Mouse (Mus musculus) olfactory bulb, adult 2 months (tissue): ENCODE measurements around the gene Ccdc149. TPM values are rescaled to one million over a fixed set of nuclear protein-coding genes. Genes with fewer than 3 reads are reported as not detected.

Experiments
- H3K27ac ChIP-seq: fragments of 200-500 bp; 2 replicates; pipeline ENCODE4 v1.5.1; 2012; ENCODE audit warnings: low read depth, low read length; ENCODE audit not compliant: insufficient read depth
- H3K4me1 ChIP-seq: fragments of 200-500 bp; 2 replicates; pipeline ENCODE4 v1.6.1; 2012; ENCODE audit warnings: low read length; ENCODE audit not compliant: control insufficient read depth, insufficient read depth
- H3K4me3 ChIP-seq: fragments of 200-500 bp; 2 replicates; pipeline ENCODE4 v1.5.1; 2012; ENCODE audit warnings: mild to moderate bottlenecking, low read depth, low read length, moderate library complexity; ENCODE audit not compliant: insufficient read depth
- CTCF ChIP-seq: fragments of 200-500 bp; IDR thresholded peaks from 2 replicates; pipeline ENCODE4 v1.5.1; 2012; ENCODE audit warnings: low read depth, mild to moderate bottlenecking, low read length, moderate library complexity; ENCODE audit not compliant: insufficient read depth
- POLR2A ChIP-seq: fragments of 200-500 bp; IDR thresholded peaks from 2 replicates; pipeline ENCODE4 v1.6.1; 2012; ENCODE audit warnings: mild to moderate bottlenecking, low read depth, low read length, moderate library complexity; ENCODE audit not compliant: insufficient read depth
- WGBS: fragments of 180-500 bp; shearing (Covaris S2); methylation state at CpG from one replicate; pipeline ENCODE4 v1.1.7; 2018; 5-methylcytosine and 5-hydroxymethylcytosine counted together
- polyA plus RNA-seq: library from polyadenylated mRNA; stranded (reverse); fragments of >200 nt; gene quantifications from 2 replicates; pipeline ENCODE4 v1.2.4, GENCODE M21; 2012; ENCODE audit warnings: low replicate concordance; ENCODE audit not compliant: missing spikeins, insufficient read depth, insufficient read length

Gene Ccdc149
- polyA plus RNA-seq, 1 experiment: not detected

DNA sequence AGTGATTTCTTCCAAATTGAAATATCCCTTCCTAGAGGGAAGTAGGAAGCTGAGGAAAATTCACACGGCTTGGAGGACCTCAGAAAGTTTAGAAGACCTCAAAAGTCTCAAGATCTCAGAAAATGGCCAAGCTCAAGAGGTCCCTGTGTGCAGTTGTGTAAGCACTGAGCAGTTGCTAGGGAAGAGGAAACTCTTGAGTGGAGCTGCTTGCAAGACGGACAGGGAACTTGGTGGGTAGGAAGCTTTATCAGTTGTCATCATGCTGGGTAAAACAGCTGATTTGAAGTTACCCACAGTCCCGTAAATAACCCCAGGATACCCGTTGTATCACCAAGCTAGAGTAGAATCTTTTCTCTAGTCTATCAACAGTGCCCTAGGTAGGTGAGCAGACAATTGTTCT, 12.0 kb downstream of the Ccdc149 start:
- H3K4me3 ChIP-seq: no peak overlapping the region
- TF ChIP-seq CTCF (no peak), POLR2A (no peak)
- no peak overlapping the region for H3K27ac ChIP-seq
- WGBS: 92% methylated on average over 4 of the region's 4 CpGs
- peaks cover 5% of the 10 kb centered on the region; the same call in 1 of the 2 replicates for H3K4me1 ChIP-seq

DNA sequence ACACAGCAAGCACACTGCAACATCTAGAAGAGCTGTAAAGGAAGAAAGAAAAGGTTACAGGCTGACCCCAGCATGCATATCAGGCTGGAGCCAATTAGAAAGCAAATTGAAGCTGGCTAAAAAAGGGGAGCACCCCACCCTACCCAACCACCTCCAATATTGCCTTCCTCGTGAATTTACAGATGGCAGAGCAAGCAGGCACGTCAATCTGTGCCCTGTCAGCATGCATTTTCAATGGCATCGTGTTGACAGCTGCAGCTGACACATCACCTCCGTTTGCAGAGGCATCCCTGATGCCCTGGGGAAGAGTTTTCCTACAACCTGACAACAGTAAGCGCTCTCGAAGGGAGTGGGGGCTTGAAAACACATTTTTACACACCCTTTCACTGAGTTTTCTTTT, 14.2 kb downstream of the Ccdc149 start:
- Histone ChIP-seq H3K27ac (no peak overlapping the region), H3K4me3 (no peak overlapping the region), H3K4me1 (peaks cover 5% of the 10 kb centered on the region; the same call in 1 of the 2 replicates)
- 80% methylated on average over 6 of the region's 6 CpGs for WGBS
- TF ChIP-seq POLR2A: no peak
- no peak for TF ChIP-seq CTCF

DNA sequence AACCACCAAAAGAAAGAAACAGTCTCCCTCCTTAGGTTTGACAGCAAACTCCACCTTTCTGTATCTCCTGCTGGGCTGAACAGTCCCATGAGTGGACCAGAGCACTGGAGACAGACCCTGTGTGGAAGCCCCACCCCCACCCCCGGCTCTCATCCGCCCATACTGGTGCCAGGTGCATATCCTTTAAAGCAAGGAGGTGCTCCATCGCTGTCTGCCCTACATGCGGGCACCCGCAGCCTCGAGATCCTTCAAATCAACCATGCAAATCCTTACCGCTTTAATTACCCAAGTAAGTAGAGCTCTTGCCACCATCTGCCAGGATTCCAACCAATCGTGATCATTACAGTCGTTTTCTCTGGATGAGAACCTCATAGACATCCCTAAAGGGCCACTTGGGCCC, 20.5 kb downstream of the Ccdc149 start:
- 71% methylated on average over 9 of the region's 9 CpGs for WGBS
- TF ChIP-seq POLR2A (no peak), CTCF (no peak)
- no peak overlapping the region for H3K27ac ChIP-seq
- no peak overlapping the region for H3K4me3 ChIP-seq
- H3K4me1 ChIP-seq: 0 out of 2 replicates have a peak, but pooled peaks cover 7% of the 10 kb centered on the region

DNA sequence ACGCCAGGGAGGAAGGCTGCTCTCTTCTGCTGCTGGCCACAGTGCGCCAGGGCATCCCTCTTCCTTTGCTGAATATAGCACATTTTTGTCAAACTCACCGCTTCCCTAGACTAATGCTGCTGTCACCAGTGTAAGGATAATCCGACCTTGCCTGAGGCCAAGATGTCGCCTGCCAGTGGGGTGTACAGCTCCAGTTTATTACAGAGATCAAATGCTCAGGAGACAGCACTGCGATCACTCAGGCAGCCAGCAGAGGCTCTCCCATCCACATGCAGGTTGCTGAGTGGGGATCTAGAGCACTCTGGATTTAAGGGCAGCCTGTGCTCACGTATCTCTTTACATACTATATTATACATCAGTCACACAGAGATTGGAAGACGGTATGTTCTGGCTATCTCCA, 22.1 kb downstream of the Ccdc149 start:
- TF ChIP-seq POLR2A: no peak
- no peak for TF ChIP-seq CTCF
- Histone ChIP-seq H3K4me1 (0 out of 2 replicates have a peak, but pooled peaks cover 7% of the 10 kb centered on the region), H3K4me3 (no peak overlapping the region), H3K27ac (no peak overlapping the region)
- 73% methylated on average over 8 of the region's 8 CpGs for WGBS

DNA sequence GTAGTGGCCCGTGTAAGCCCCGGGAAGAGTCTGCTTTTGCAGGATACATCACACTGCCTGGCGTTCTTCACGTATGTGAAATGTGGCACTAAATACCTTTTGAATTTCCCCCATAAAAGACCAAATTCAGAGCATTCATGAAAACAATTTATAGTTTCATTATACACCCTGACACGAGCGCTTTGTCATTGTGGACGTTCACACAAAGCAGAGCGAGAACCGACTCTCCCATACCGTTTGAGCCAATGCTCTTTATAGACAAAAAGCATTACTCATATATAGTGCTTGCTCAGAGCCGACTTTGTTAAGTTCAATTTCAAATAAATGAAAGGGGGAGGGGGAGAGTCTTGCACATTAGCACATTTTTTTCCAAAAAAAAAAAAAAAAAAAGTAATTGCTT, 31.0 kb downstream of the Ccdc149 start:
- TF ChIP-seq CTCF (no peak), POLR2A (no peak)
- WGBS: 50% methylated on average over 11 of the region's 11 CpGs
- Histone ChIP-seq H3K4me3 (no peak overlapping the region), H3K27ac (no peak overlapping the region), H3K4me1 (peaks cover 3% of the 10 kb centered on the region)

DNA sequence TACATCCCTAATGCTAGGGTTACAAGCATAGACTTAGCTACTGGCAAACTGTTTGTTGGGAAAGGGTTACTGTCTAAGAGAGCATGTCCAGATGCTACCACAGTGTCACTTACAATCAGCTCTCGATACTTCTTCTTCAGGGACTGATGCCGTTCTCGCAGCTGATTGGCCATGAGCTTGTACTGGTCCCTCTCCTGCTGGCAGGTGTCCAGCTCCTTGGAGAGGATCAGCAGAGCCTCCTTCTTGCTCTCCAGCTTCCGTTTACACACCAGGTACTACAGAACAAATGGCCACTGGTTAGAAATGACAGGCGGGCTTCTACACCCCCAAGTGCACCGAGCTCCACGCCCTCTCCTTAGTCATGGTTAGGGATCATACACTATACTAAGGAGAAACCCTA, 32.4 kb downstream of the Ccdc149 start:
- WGBS: 89% methylated on average over 7 of the region's 7 CpGs

DNA sequence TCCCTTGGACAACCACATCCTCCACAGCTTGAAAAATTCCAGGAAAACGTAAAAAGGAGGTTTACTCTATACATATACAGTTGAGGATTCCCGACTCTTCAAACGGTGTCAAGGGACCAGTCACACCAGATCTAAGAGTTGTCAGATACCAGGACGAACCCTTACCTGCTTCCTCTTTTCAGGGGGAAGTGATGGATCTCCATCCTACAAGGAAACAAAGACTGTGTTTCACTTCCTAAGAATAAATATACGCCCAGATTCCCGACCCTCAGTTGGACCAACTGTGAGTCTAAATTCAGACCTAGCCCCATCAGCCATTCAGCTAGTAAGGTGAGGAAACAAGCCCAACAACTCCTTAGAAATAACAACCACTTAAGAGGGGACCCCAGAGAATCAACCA, 35.8 kb downstream of the Ccdc149 start:
- Histone ChIP-seq H3K27ac (no peak overlapping the region), H3K4me1 (peaks cover 5% of the 10 kb centered on the region), H3K4me3 (no peak overlapping the region)
- WGBS: 91% methylated on average over 6 of the region's 6 CpGs
- TF ChIP-seq POLR2A: no peak
- TF ChIP-seq CTCF: no peak

More for the DNA sequence above, 32.4 kb downstream of the Ccdc149 start:
- H3K4me1 ChIP-seq: peaks cover 3% of the 10 kb centered on the region
- no peak for TF ChIP-seq POLR2A
- no peak for TF ChIP-seq CTCF
- no peak overlapping the region for H3K27ac ChIP-seq
- H3K4me3 ChIP-seq: no peak overlapping the region

DNA sequence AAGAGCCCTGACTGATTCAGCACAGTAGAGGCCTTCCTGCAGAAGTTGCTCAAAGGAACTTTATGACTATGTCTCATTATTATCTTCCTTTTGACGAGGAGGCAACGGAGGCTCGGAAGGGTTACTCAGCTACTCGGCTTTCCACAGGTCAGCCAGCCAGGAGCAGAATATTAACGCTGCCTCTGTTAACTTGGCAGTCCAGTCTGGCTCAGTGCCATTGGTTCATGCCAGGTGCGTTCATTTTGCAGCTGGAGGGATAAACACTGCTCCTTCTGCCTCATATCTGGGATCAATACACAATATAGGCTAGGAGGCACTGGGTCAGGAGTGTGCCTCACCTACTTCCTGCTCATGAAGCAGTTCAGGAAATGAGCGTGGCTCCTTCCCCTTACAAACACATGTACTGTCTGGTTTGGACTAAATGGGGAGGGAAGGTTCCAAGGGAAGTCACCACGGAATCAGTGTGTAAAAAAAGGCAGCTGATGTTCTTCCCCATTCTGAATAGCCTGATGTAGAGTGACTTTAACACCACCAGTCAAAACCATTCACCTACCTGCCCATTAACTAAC, 40.0 kb downstream of the Ccdc149 start:
- H3K4me3 ChIP-seq: no peak overlapping the region
- H3K4me1 ChIP-seq: peaks cover 2% of the 10 kb centered on the region; the same call in 1 of the 2 replicates
- 62% methylated on average over 8 of the region's 8 CpGs for WGBS
- TF ChIP-seq CTCF (no peak), POLR2A (no peak)
- no peak overlapping the region for H3K27ac ChIP-seq

DNA sequence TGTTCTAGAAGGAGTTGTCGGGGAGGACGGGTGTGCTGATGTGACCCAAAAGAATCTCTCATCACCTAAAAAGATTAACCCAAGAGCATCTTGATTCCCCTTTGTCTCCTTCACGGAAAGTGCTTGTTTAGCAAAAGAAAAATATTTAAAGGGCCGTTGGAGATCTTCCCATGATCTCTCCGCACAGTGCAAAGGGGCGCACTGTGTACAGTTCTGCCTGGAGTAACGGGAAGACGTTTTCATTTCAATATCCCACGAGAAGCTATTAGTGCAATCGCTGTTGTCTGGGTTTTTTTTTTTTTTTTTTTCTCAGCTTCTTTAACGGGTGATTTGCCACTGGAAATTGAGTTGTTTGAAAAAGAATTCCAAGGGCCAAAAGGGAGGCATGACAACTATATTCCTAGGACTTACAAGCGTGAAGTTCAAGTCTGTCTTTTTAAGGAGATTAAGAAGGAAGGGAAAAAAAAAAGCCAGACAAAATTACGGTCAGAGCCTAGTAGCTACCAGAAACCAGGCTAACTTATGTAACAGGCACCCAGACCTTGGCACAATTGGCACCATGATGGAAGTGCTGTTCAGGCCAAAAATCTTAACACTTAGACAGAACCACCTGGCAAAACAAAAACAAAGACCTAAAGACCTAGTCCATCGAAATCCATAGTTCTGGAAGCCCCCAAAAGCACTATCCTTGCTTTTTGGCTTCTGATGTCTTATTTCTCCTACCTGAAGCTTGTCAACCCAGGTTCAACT, 41.4 kb downstream of the Ccdc149 start:
- TF ChIP-seq POLR2A (no peak), CTCF (no peak)
- H3K4me3 ChIP-seq: no peak overlapping the region
- 72% methylated on average over 14 of the region's 14 CpGs for WGBS
- H3K4me1 ChIP-seq: peaks cover 8% of the 10 kb centered on the region
- H3K27ac ChIP-seq: no peak overlapping the region

DNA sequence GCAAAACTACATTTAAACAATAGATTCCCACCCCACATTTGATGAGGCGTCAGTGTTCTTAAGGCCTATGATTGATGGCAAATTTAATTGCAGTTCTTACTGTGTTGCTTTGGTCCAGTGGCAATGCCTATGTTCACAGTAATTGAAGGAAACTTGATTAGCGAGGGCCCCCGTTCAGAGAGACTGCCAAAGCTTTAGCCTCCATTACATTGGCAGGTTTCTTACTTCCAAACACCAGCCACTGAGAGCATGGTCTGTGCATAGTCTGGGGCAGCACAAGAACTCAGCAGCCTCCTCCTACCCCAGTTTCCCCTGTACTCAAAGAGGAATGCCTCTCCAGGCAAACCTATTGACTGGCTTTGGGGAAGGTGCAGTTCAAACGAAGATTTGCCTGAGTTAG, 42.7 kb downstream of the Ccdc149 start:
- Histone ChIP-seq H3K4me3 (no peak overlapping the region), H3K4me1 (peaks cover 8% of the 10 kb centered on the region), H3K27ac (no peak overlapping the region)
- TF ChIP-seq POLR2A (no peak), CTCF (no peak)
- WGBS: 70% methylated on average over 4 of the region's 4 CpGs
